Mouse (Mus musculus): ENCODE measurements around the gene Htr2b.

GRCm38 (mm10) chr1:86141081-86141480, 29.3 kb upstream of the Htr2b start:
- TF ChIP-seq CTCF (conservative IDR thresholded peaks at IDR 0.05; ENCODE audit: low read length) (no peak), POU5F1 (IDR thresholded peaks at IDR 0.05; ENCODE audit: borderline replicate concordance, low read length) (no peak)
